Mouse (Mus musculus) MEL (cell line): ENCODE data around the gene Vpreb3.

Source experiments
- CHD1 ChIP-seq: IDR thresholded peaks from 2 replicates; pipeline ENCODE4 v1.6.1; 2012; ENCODE audit warnings: low read depth, mild to moderate bottlenecking, inconsistent platforms, low read length, improper control_type of control experiment
- CTCF ChIP-seq, 3 experiments: IDR thresholded peaks in 2 of 3; conservative IDR thresholded peaks in 1 of 3; 2 replicates each; pipeline ENCODE4 v1.5.1; 2011 to 2012; ENCODE audit warnings: low read length in 3 of 3, low read depth in 2 of 3, mild to moderate bottlenecking in 2 of 3, improper control_type of control experiment in 1 of 3, inconsistent platforms in 1 of 3, mixed read lengths in 1 of 3, moderate library complexity in 1 of 3; ENCODE audit not compliant: control insufficient read depth in 1 of 3, insufficient read depth in 1 of 3, poor library complexity in 1 of 3, severe bottlenecking in 1 of 3
- EP300 ChIP-seq, 2 experiments: IDR thresholded peaks; 2 replicates each; pipeline ENCODE4 v1.6.1; 2011; ENCODE audit warnings: improper control_type of control experiment in 2 of 2, low read length in 2 of 2, low read depth in 1 of 2, mild to moderate bottlenecking in 1 of 2
- MAFK ChIP-seq: IDR thresholded peaks from 2 replicates; pipeline ENCODE4 v1.6.1; 2011; ENCODE audit warnings: low read depth, mild to moderate bottlenecking, low read length, improper control_type of control experiment, borderline replicate concordance
- NELFE ChIP-seq: IDR thresholded peaks from 2 replicates; pipeline ENCODE4 v1.6.1; 2011; ENCODE audit warnings: low read depth, low read length, improper control_type of control experiment
- POLR2A ChIP-seq, 2 experiments: IDR thresholded peaks; 2 replicates each; pipeline ENCODE4 v1.6.1; 2011 to 2012; ENCODE audit warnings: low read length in 2 of 2, mild to moderate bottlenecking in 2 of 2, control low read depth in 1 of 2, improper control_type of control experiment in 1 of 2, low read depth in 1 of 2, moderate library complexity in 1 of 2; ENCODE audit not compliant: control insufficient read depth in 1 of 2, insufficient read depth in 1 of 2, poor library complexity in 1 of 2
- POLR2AphosphoS2 ChIP-seq: IDR thresholded peaks from 2 replicates; pipeline ENCODE4 v1.6.1; 2011; ENCODE audit warnings: low read length, improper control_type of control experiment
- POLR2AphosphoS5 ChIP-seq: IDR thresholded peaks from 2 replicates; pipeline ENCODE4 v1.6.1; 2012; ENCODE audit warnings: low read depth, borderline replicate concordance, mild to moderate bottlenecking, inconsistent platforms, low read length, moderate library complexity, mixed read lengths
- RAD21 ChIP-seq: IDR thresholded peaks from 2 replicates; pipeline ENCODE4 v1.6.1; 2011; ENCODE audit warnings: mild to moderate bottlenecking, low read depth, low read length, improper control_type of control experiment
- TCF12 ChIP-seq: IDR thresholded peaks from 2 replicates; pipeline ENCODE4 v1.6.1; 2014; ENCODE audit warnings: low read depth, mild to moderate bottlenecking, inconsistent platforms, low read length, improper control_type of control experiment, moderate library complexity
- USF2 ChIP-seq, 2 experiments: IDR thresholded peaks; 2 replicates each; pipeline ENCODE4 v1.6.1; 2011 to 2012; ENCODE audit warnings: improper control_type of control experiment in 2 of 2, low read length in 2 of 2, borderline replicate concordance in 1 of 2, inconsistent platforms in 1 of 2, low read depth in 1 of 2, mild to moderate bottlenecking in 1 of 2; ENCODE audit not compliant: insufficient read depth in 1 of 2
- ZC3H11A ChIP-seq: IDR thresholded peaks from 2 replicates; pipeline ENCODE4 v1.6.1; 2012; ENCODE audit warnings: low read depth, mild to moderate bottlenecking, inconsistent platforms, low read length, improper control_type of control experiment
- ZNF384 ChIP-seq: IDR thresholded peaks from 2 replicates; pipeline ENCODE4 v1.6.1; 2012; ENCODE audit warnings: low read depth, mild to moderate bottlenecking, inconsistent platforms, low read length, improper control_type of control experiment

- TF ChIP-seq ZNF384 (no peak), MAFK (no peak), CTCF (IDR thresholded peaks at IDR 0.05 in 2 of 3, conservative IDR thresholded peaks at IDR 0.05 in 1 of 3; ENCODE audit: control insufficient read depth in 1 of 3, insufficient read depth in 1 of 3, low read depth in 2 of 3, low read length in 3 of 3, poor library complexity in 1 of 3, severe bottlenecking in 1 of 3) (no peak), USF2 (IDR thresholded peaks at IDR 0.05; ENCODE audit: borderline replicate concordance in 1 of 2, insufficient read depth in 1 of 2, low read depth in 1 of 2, low read length in 2 of 2) (no peak), CHD1 (no peak), POLR2A (IDR thresholded peaks at IDR 0.05; ENCODE audit: control insufficient read depth in 1 of 2, insufficient read depth in 1 of 2, low read depth in 1 of 2, low read length in 2 of 2, poor library complexity in 1 of 2) (no peak), EP300 (IDR thresholded peaks at IDR 0.05; ENCODE audit: low read depth in 1 of 2, low read length in 2 of 2) (peak in 1 of 2 experiments; percentile 33; a peak in 1 of 4 replicates), POLR2AphosphoS5 (no peak), NELFE (no peak), RAD21 (no peak), ZC3H11A (no peak), TCF12 (peak; percentile 4; the same call in 1 of the 2 replicates), POLR2AphosphoS2 (no peak)
These were observed at the start of gene Vpreb3 for GRCm38 (mm10) chr10:75942736-75943477.
